Mouse (Mus musculus) MEL (cell line): ENCODE measurements around the gene Rpl37. TPM values are rescaled to one million over a fixed set of nuclear protein-coding genes. Genes with fewer than 3 reads are reported as not detected.

Experiments used
- DNase-seq: peaks from one replicate; pipeline ENCODE4 v3.0.0; 2011; ENCODE audit warnings: low read depth, low spot score
- H3K27ac ChIP-seq: 2 replicates; pipeline ENCODE4 v1.5.1; 2012; ENCODE audit warnings: low read depth, mild to moderate bottlenecking, control low read depth, low read length, moderate library complexity; ENCODE audit not compliant: control insufficient read depth
- H3K27me3 ChIP-seq, 2 experiments: fragments of 150-350 bp in 1 of 2; sonication (generic) in 1 of 2; 2 replicates each; pipeline ENCODE4 v1.6.1; 2012; ENCODE audit warnings: low read length in 2 of 2, mild to moderate bottlenecking in 2 of 2, improper control_type of control experiment in 1 of 2, moderate library complexity in 1 of 2; ENCODE audit not compliant: insufficient read depth in 2 of 2, control insufficient read depth in 1 of 2
- H3K36me3 ChIP-seq, 2 experiments: 2 replicates each; pipeline ENCODE4 v1.6.1; 2012 to 2014; ENCODE audit warnings: low read length in 2 of 2, improper control_type of control experiment in 1 of 2, inconsistent platforms in 1 of 2, mild to moderate bottlenecking in 1 of 2; ENCODE audit not compliant: insufficient read depth in 2 of 2, control insufficient read depth in 1 of 2
- H3K4me1 ChIP-seq, 2 experiments: fragments of 150-350 bp in 1 of 2; sonication (generic) in 1 of 2; 2 replicates each; pipeline ENCODE4 v1.6.1; 2012; ENCODE audit warnings: low read length in 2 of 2, improper control_type of control experiment in 1 of 2, mild to moderate bottlenecking in 1 of 2; ENCODE audit not compliant: insufficient read depth in 2 of 2, control insufficient read depth in 1 of 2
- H3K4me3 ChIP-seq, 2 experiments: fragments of 150-350 bp in 1 of 2; sonication (generic) in 1 of 2; 2 replicates each; pipeline ENCODE4 v1.5.1; 2012; ENCODE audit warnings: low read depth in 2 of 2, low read length in 2 of 2, mild to moderate bottlenecking in 2 of 2, moderate library complexity in 2 of 2, control low read depth in 1 of 2, improper control_type of control experiment in 1 of 2; ENCODE audit not compliant: control insufficient read depth in 1 of 2, insufficient read depth in 1 of 2
- H3K79me2 ChIP-seq: 2 replicates; pipeline ENCODE4 v1.6.1; 2012; ENCODE audit warnings: mild to moderate bottlenecking, low read length, moderate library complexity; ENCODE audit not compliant: control insufficient read depth, poor library complexity, insufficient read depth
- H3K9ac ChIP-seq: 2 replicates; pipeline ENCODE4 v1.6.1; 2012; ENCODE audit warnings: low read depth, mild to moderate bottlenecking, control low read depth, low read length, moderate library complexity; ENCODE audit not compliant: control insufficient read depth, poor library complexity, severe bottlenecking
- H3K9me3 ChIP-seq: fragments of 150-350 bp; sonication (generic); replicated peaks from 2 replicates; pipeline ENCODE4 v1.6.1; 2012; ENCODE audit warnings: mild to moderate bottlenecking, low read length, improper control_type of control experiment, moderate library complexity; ENCODE audit not compliant: insufficient read depth
- BHLHE40 ChIP-seq: IDR thresholded peaks from 2 replicates; pipeline ENCODE4 v1.6.1; 2012; ENCODE audit warnings: low read depth, mild to moderate bottlenecking, inconsistent platforms, low read length, improper control_type of control experiment, borderline replicate concordance
- CHD2 ChIP-seq: IDR thresholded peaks from 2 replicates; pipeline ENCODE4 v1.6.1; 2011; ENCODE audit warnings: low read length, improper control_type of control experiment
- E2F4 ChIP-seq: IDR thresholded peaks from 2 replicates; pipeline ENCODE4 v1.6.1; 2011; ENCODE audit warnings: low read depth, low read length, improper control_type of control experiment, borderline replicate concordance
- HCFC1 ChIP-seq: IDR thresholded peaks from 2 replicates; pipeline ENCODE4 v1.6.1; 2012; ENCODE audit warnings: low read depth, mild to moderate bottlenecking, inconsistent platforms, low read length, improper control_type of control experiment, moderate library complexity
- JUND ChIP-seq: IDR thresholded peaks from 2 replicates; pipeline ENCODE4 v1.6.1; 2011; ENCODE audit warnings: low read depth, mild to moderate bottlenecking, improper control_type of control experiment, low read length
- MXI1 ChIP-seq: IDR thresholded peaks from 2 replicates; pipeline ENCODE4 v1.6.1; 2011; ENCODE audit warnings: mild to moderate bottlenecking, low read depth, low read length, improper control_type of control experiment
- MYC ChIP-seq: IDR thresholded peaks from 2 replicates; pipeline ENCODE4 v1.6.1; 2011; ENCODE audit warnings: low read depth, mild to moderate bottlenecking, low read length, improper control_type of control experiment, moderate library complexity
- NRF1 ChIP-seq: IDR thresholded peaks from 2 replicates; pipeline ENCODE4 v1.6.1; 2014; ENCODE audit warnings: low read depth, mild to moderate bottlenecking, inconsistent platforms, low read length, improper control_type of control experiment, moderate library complexity; ENCODE audit not compliant: poor library complexity, insufficient read depth, severe bottlenecking
- POLR2A ChIP-seq, 2 experiments: IDR thresholded peaks; 2 replicates each; pipeline ENCODE4 v1.6.1; 2011 to 2012; ENCODE audit warnings: low read length in 2 of 2, mild to moderate bottlenecking in 2 of 2, control low read depth in 1 of 2, improper control_type of control experiment in 1 of 2, low read depth in 1 of 2, moderate library complexity in 1 of 2; ENCODE audit not compliant: control insufficient read depth in 1 of 2, insufficient read depth in 1 of 2, poor library complexity in 1 of 2
- POLR2AphosphoS2 ChIP-seq: IDR thresholded peaks from 2 replicates; pipeline ENCODE4 v1.6.1; 2011; ENCODE audit warnings: low read length, improper control_type of control experiment
- SIN3A ChIP-seq: IDR thresholded peaks from 2 replicates; pipeline ENCODE4 v1.6.1; 2012; ENCODE audit warnings: low read length, improper control_type of control experiment, inconsistent platforms
- SMC3 ChIP-seq: IDR thresholded peaks from 2 replicates; pipeline ENCODE4 v1.6.1; 2011; ENCODE audit warnings: low read depth, low read length, improper control_type of control experiment
- TAL1 ChIP-seq: IDR thresholded peaks from 2 replicates; pipeline ENCODE4 v1.6.1; 2012; ENCODE audit warnings: mild to moderate bottlenecking, inconsistent platforms, low read length, moderate library complexity, mixed read lengths
- TBP ChIP-seq: IDR thresholded peaks from 2 replicates; pipeline ENCODE4 v1.8.0; 2011; ENCODE audit warnings: low read depth, low read length, improper control_type of control experiment
- UBTF ChIP-seq: IDR thresholded peaks from 2 replicates; pipeline ENCODE4 v1.6.1; 2012; ENCODE audit warnings: low read depth, mild to moderate bottlenecking, inconsistent platforms, low read length, improper control_type of control experiment, moderate library complexity, borderline replicate concordance; ENCODE audit not compliant: insufficient read depth
- USF2 ChIP-seq, 2 experiments: IDR thresholded peaks; 2 replicates each; pipeline ENCODE4 v1.6.1; 2011 to 2012; ENCODE audit warnings: improper control_type of control experiment in 2 of 2, low read length in 2 of 2, borderline replicate concordance in 1 of 2, inconsistent platforms in 1 of 2, low read depth in 1 of 2, mild to moderate bottlenecking in 1 of 2; ENCODE audit not compliant: insufficient read depth in 1 of 2
- ZKSCAN1 ChIP-seq: IDR thresholded peaks from 2 replicates; pipeline ENCODE4 v1.6.1; 2012; ENCODE audit warnings: low read depth, mild to moderate bottlenecking, inconsistent platforms, low read length, improper control_type of control experiment, moderate library complexity
- ZNF384 ChIP-seq: IDR thresholded peaks from 2 replicates; pipeline ENCODE4 v1.6.1; 2012; ENCODE audit warnings: low read depth, mild to moderate bottlenecking, inconsistent platforms, low read length, improper control_type of control experiment
- polyA plus RNA-seq, 2 experiments: library from polyadenylated mRNA; stranded (reverse) in 1 of 2; unstranded in 1 of 2; fragments of >175 nt in 1 of 2; fragments of >200 nt in 1 of 2; gene quantifications; 2 replicates each; pipeline versions ENCODE4 v1.2.1 to v1.2.4; 2012; ENCODE audit warnings: low replicate concordance in 2 of 2, low read depth in 1 of 2; ENCODE audit not compliant: insufficient read length in 2 of 2, insufficient read depth in 1 of 2, missing spikeins in 1 of 2
- total RNA-seq: library from RNA; depleted of rRNA; stranded (reverse); fragments of 300-350 nt; gene quantifications from 2 replicates; pipeline ENCODE4 v1.2.3, GENCODE M21; 2012

The Rpl37 gene
- total and polyA plus RNA-seq, 3 experiments, result 923 to 1,669 (median 1,012) TPM

DNA sequence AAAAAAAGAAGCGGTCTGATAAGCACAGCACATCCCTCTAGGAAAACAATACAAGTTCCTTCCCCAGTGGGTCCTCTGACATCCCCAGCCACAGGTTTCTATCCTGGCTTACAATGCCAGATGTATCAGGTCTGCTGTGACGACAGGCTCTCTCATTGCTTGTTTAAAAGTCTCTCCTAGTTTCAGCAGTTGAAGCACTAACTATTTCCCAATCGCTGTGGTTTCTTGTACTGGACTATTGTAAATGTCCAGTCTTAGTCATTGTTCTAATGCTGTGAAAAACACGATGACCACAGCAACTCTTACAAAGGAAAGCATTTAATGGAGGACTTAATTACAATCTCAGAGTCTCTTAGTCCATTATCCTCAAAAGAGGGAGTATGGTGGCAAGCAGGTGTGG lies 10.0 kb downstream of the Rpl37 start:
- Histone ChIP-seq H3K4me1 (peaks cover 16 to 32% of the 10 kb centered on the region in 2 experiments), H3K9ac (no peak overlapping the region), H3K79me2 (no peaks in the 10 kb centered on the region), H3K27ac (peak overlapping the region; percentile 81), H3K9me3 (no peaks in the 10 kb centered on the region), H3K4me3 (no peak overlapping the region), H3K27me3 (no peaks in the 10 kb centered on the region), H3K36me3 (peaks cover 0 to 45% of the 10 kb centered on the region in 2 experiments)
- TF ChIP-seq BHLHE40 (no peak), ZNF384 (peak; percentile 80)
- DNase-seq, result no peak

- Histone ChIP-seq H3K9ac (no peak overlapping the region; the same call in 1 of the 2 replicates), H3K9me3 (no peaks in the 10 kb centered on the region), H3K4me1 (peaks cover 16 to 32% of the 10 kb centered on the region in 2 experiments), H3K27me3 (no peaks in the 10 kb centered on the region), H3K36me3 (peaks cover 0 to 50% of the 10 kb centered on the region in 2 experiments), H3K79me2 (no peaks in the 10 kb centered on the region), H3K27ac (peak overlapping the region; percentile 81), H3K4me3 (no peak overlapping the region)
- TF ChIP-seq E2F4 (no peak), UBTF (no peak), USF2 (IDR thresholded peaks at IDR 0.05; ENCODE audit: borderline replicate concordance in 1 of 2, insufficient read depth in 1 of 2, low read depth in 1 of 2, low read length in 2 of 2) (no peak), TBP (no peak), JUND (no peak), MYC (no peak), CHD2 (no peak), ZKSCAN1 (no peak), SIN3A (no peak), NRF1 (no peak), BHLHE40 (no peak), POLR2A (IDR thresholded peaks at IDR 0.05; ENCODE audit: control insufficient read depth in 1 of 2, insufficient read depth in 1 of 2, low read depth in 1 of 2, low read length in 2 of 2, poor library complexity in 1 of 2) (no peak), POLR2AphosphoS2 (no peak), SMC3 (no peak), MXI1 (no peak; the same call in 1 of the 2 replicates), TAL1 (no peak), HCFC1 (no peak)
- no peak for DNase-seq
These were observed 11.0 kb downstream of the Rpl37 start for GRCm38 (mm10) chr15:5127487-5127886.
